Mouse (Mus musculus): Measurements from ENCODE around the gene Rora. TPM values are rescaled to one million over a fixed set of nuclear protein-coding genes. Genes with fewer than 3 reads are reported as not detected.

Rora gene
- polyA plus RNA-seq, 1 experiment: 4.5 TPM

DNA sequence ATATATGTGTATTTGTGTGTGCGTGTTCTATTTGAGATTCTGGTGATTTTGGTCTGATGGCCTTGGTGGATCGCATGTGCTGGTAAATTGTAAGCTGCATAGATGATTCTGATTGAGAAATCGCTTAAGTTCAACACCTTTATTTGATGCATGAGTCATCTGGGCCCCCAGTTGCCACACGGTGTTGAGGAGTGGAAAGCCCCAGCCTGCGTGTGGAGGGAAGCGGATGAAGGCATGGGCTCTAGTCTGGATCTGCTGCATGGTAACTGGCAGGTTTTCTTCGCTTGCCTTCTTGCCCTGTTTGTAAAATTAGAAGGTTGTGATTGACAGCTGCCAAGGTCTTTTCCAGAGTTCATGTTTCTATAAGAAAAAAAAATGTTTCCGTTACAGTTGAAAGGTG is 646.7 kb downstream of the Rora start:
- TF ChIP-seq POLR2A (IDR thresholded peaks at IDR 0.05; ENCODE audit: low read depth, low read length): no peak
- TF ChIP-seq CTCF (IDR thresholded peaks at IDR 0.05; ENCODE audit: extremely low read depth, insufficient read length, insufficient replicate concordance, low read depth, low read length): no peak
- no peak overlapping the region for H3K27ac ChIP-seq (ENCODE audit: insufficient read depth, low read depth, low read length)
- H3K4me1 ChIP-seq (ENCODE audit: control insufficient read depth, insufficient read depth, insufficient read length, low read length): peaks cover 2% of the 10 kb centered on the region; the same call in 1 of the 2 replicates
- no peaks in the 10 kb centered on the region for H3K36me3 ChIP-seq (ENCODE audit: control insufficient read depth, insufficient read depth, low read length)
- no peak overlapping the region for H3K4me3 ChIP-seq (ENCODE audit: low read depth, low read length)
- WGBS: 77% methylated on average over 8 of the region's 8 CpGs
- no peaks in the 10 kb centered on the region for H3K27me3 ChIP-seq (ENCODE audit: control insufficient read depth, insufficient read depth, low read length)

DNA sequence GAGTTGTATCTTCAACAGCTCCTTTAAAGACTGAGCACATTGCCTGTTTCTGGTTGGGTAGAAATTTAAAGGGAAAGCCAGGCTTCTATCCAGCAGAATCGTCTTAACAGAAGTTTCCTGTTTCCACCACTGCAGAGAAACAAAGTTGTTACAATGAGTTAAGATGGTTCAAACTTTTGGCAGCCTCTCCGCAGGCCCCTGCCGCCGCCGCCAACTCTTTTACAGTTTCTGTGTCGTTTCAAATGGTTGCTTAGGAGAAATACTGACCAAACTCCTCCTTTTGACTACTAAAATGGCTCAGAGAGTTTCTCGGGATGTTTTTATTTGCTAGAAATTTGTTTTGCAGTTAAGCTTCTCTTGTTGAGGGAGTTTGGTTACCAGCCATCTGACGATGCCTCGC is 647.9 kb downstream of the Rora start:
- 35% methylated on average over 9 of the region's 9 CpGs for WGBS

GRCm38 (mm10) chr9:69301955-69302354 is 648.4 kb downstream of the Rora start:
- no peak for TF ChIP-seq CTCF (IDR thresholded peaks at IDR 0.05; ENCODE audit: extremely low read depth, insufficient read length, insufficient replicate concordance, low read depth, low read length)
- H3K4me3 ChIP-seq (ENCODE audit: low read depth, low read length): no peak overlapping the region
- no peaks in the 10 kb centered on the region for H3K27me3 ChIP-seq (ENCODE audit: control insufficient read depth, insufficient read depth, low read length)
- H3K27ac ChIP-seq (ENCODE audit: insufficient read depth, low read depth, low read length): peak overlapping the region; percentile 34; the same call in 1 of the 2 replicates
- H3K36me3 ChIP-seq (ENCODE audit: control insufficient read depth, insufficient read depth, low read length): no peaks in the 10 kb centered on the region
- H3K4me1 ChIP-seq (ENCODE audit: control insufficient read depth, insufficient read depth, insufficient read length, low read length): peaks cover 2% of the 10 kb centered on the region; the same call in 1 of the 2 replicates
- 38% methylated on average over 4 of the region's 4 CpGs for WGBS

More for the DNA sequence above, 647.9 kb downstream of the Rora start:
- no peak for TF ChIP-seq CTCF (IDR thresholded peaks at IDR 0.05; ENCODE audit: extremely low read depth, insufficient read length, insufficient replicate concordance, low read depth, low read length)
- no peak for TF ChIP-seq POLR2A (IDR thresholded peaks at IDR 0.05; ENCODE audit: low read depth, low read length)
- Histone ChIP-seq H3K27me3 (ENCODE audit: control insufficient read depth, insufficient read depth, low read length) (no peaks in the 10 kb centered on the region), H3K4me3 (ENCODE audit: low read depth, low read length) (no peak overlapping the region), H3K27ac (ENCODE audit: insufficient read depth, low read depth, low read length) (peak overlapping the region; percentile 34; the same call in 1 of the 2 replicates), H3K4me1 (ENCODE audit: control insufficient read depth, insufficient read depth, insufficient read length, low read length) (peaks cover 2% of the 10 kb centered on the region; the same call in 1 of the 2 replicates), H3K36me3 (ENCODE audit: control insufficient read depth, insufficient read depth, low read length) (no peaks in the 10 kb centered on the region)

DNA sequence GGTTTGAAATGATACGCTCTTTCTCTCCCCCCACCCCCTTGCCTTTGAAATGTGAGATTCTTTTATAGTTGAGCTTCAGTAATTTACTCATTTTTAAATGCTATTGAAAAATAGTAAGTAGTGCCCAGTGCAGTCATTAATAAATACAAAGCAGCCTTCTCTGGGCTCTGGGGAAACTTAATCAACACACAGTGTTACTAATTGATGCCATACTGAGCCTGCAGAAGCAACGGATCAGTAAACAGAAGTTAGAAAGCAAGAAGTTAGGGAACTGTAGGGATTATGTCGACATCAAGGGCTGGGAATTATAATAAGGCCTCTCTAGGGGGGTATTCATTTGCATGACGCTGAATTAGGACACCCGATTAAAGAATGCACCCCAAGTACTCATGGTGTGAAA is 649.3 kb downstream of the Rora start:
- WGBS: 54% methylated on average over 5 of the region's 5 CpGs
- no peaks in the 10 kb centered on the region for H3K36me3 ChIP-seq (ENCODE audit: control insufficient read depth, insufficient read depth, low read length)
- H3K4me1 ChIP-seq (ENCODE audit: control insufficient read depth, insufficient read depth, insufficient read length, low read length): peaks cover 2% of the 10 kb centered on the region; the same call in 1 of the 2 replicates

DNA sequence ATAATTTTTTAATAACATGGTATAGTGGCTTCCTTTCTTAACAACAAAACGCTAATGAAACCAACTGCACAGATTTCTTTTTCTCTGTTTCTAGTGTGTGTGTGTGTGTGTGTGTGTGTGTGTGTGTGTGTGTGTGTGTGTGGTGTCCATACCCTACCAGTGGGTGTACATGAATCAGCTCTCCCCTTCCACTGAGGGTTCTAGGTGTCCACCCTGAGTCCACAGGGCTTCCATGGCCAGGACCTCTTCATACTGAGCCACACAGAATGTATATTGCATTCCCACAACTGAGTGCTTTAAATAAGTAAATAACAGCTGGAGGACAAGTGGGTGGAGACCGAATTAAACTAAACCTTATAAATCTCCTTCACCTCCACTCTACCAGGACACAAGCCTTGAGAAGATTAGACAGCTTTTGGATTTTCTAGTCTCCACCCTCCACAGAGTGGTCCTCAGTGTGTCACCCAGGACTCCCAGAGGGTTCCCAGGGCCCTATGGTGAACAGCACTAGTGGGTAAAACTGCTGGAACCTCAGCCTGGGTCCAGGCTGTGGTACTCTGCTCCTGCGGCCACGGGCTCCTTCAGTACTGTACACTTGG is 649.9 kb downstream of the Rora start:
- Histone ChIP-seq H3K4me1 (ENCODE audit: control insufficient read depth, insufficient read depth, insufficient read length, low read length) (peaks cover 4% of the 10 kb centered on the region; the same call in 1 of the 2 replicates), H3K4me3 (ENCODE audit: low read depth, low read length) (no peak overlapping the region), H3K27ac (ENCODE audit: insufficient read depth, low read depth, low read length) (no peak overlapping the region), H3K27me3 (ENCODE audit: control insufficient read depth, insufficient read depth, low read length) (no peaks in the 10 kb centered on the region), H3K36me3 (ENCODE audit: control insufficient read depth, insufficient read depth, low read length) (no peaks in the 10 kb centered on the region)
- TF ChIP-seq POLR2A (IDR thresholded peaks at IDR 0.05; ENCODE audit: low read depth, low read length) (no peak), CTCF (IDR thresholded peaks at IDR 0.05; ENCODE audit: extremely low read depth, insufficient read length, insufficient replicate concordance, low read depth, low read length) (no peak)
- 80% methylated on average over 4 of the region's 4 CpGs for WGBS

More for the DNA sequence above, 649.3 kb downstream of the Rora start:
- Histone ChIP-seq H3K27me3 (ENCODE audit: control insufficient read depth, insufficient read depth, low read length) (no peaks in the 10 kb centered on the region), H3K27ac (ENCODE audit: insufficient read depth, low read depth, low read length) (no peak overlapping the region), H3K4me3 (ENCODE audit: low read depth, low read length) (no peak overlapping the region)
- TF ChIP-seq POLR2A (IDR thresholded peaks at IDR 0.05; ENCODE audit: low read depth, low read length) (no peak), CTCF (IDR thresholded peaks at IDR 0.05; ENCODE audit: extremely low read depth, insufficient read length, insufficient replicate concordance, low read depth, low read length) (no peak)

DNA sequence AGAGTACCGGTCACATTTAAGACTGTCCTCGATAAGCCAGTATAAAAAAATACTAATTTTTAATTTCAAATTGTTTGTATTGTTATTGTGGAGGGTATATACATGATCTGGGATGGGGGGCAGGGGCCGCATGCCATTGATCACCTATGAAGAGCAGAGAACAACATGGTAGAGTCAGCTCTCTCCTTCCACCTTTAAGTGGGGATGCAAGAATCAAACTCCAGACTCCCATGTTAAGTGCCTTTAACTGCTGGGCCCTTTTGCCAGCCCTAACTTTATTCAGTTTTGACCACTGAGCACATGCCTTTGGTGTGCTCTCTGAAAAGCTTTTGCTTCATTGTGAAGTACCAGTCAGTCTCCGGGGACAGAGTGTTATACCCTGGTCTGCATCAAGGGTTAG is 650.4 kb downstream of the Rora start:
- WGBS: 92% methylated on average over 4 of the region's 4 CpGs
- Histone ChIP-seq H3K4me3 (ENCODE audit: low read depth, low read length) (no peak overlapping the region), H3K36me3 (ENCODE audit: control insufficient read depth, insufficient read depth, low read length) (no peaks in the 10 kb centered on the region), H3K27me3 (ENCODE audit: control insufficient read depth, insufficient read depth, low read length) (no peaks in the 10 kb centered on the region), H3K4me1 (ENCODE audit: control insufficient read depth, insufficient read depth, insufficient read length, low read length) (peaks cover 4% of the 10 kb centered on the region; the same call in 1 of the 2 replicates), H3K27ac (ENCODE audit: insufficient read depth, low read depth, low read length) (no peak overlapping the region)
- TF ChIP-seq POLR2A (IDR thresholded peaks at IDR 0.05; ENCODE audit: low read depth, low read length) (no peak), CTCF (IDR thresholded peaks at IDR 0.05; ENCODE audit: extremely low read depth, insufficient read length, insufficient replicate concordance, low read depth, low read length) (no peak)

DNA sequence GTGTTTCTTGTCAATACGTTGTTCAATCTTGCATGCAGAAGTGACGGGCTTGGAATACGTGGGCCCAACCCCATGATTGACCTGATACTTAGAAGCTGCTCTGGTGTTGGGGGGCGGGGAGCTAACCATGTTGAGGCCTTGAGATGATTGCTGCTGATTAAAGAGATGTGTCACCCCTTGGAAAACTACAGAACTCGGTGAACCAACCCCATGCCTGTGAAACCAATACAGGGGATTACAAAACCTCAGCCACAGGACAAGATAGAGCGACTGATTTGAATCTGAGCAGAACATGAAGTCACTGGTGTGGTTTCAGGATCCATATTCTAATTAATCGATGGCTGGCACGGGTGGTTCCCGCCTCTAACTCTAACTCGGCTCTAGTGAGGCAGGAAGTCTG is 650.9 kb downstream of the Rora start:
- Histone ChIP-seq H3K4me1 (ENCODE audit: control insufficient read depth, insufficient read depth, insufficient read length, low read length) (peaks cover 4% of the 10 kb centered on the region; the same call in 1 of the 2 replicates), H3K36me3 (ENCODE audit: control insufficient read depth, insufficient read depth, low read length) (no peaks in the 10 kb centered on the region), H3K27me3 (ENCODE audit: control insufficient read depth, insufficient read depth, low read length) (no peaks in the 10 kb centered on the region), H3K4me3 (ENCODE audit: low read depth, low read length) (no peak overlapping the region), H3K27ac (ENCODE audit: insufficient read depth, low read depth, low read length) (no peak overlapping the region)
- 71% methylated on average over 10 of the region's 10 CpGs for WGBS
- no peak for TF ChIP-seq POLR2A (IDR thresholded peaks at IDR 0.05; ENCODE audit: low read depth, low read length)
- no peak for TF ChIP-seq CTCF (IDR thresholded peaks at IDR 0.05; ENCODE audit: extremely low read depth, insufficient read length, insufficient replicate concordance, low read depth, low read length)
